ENCODE assay signal across 21 mouse cellular contexts in genomic region chr6:118410428-118410827, GRCm38 (mm10).
"Had no signal": no experiment of that assay in that cellular context is flagged by ENCODE, and none has a peak within 500 bp of the region (broad histone marks: within the 10 kb centered on the region; RNA-seq: fewer than 3 reads in every experiment).

No protein-coding gene starts in this region.

- H3K9ac ChIP-seq: lung, embryonic 14.5 days; midbrain, embryonic 12.5 days; neural tube, embryonic 13.5 days; neural tube, embryonic 15.5 days; stomach, embryonic 15.5 days had no signal

- H3K27me3 ChIP-seq: midbrain, embryonic 12.5 days; neural tube, embryonic 13.5 days; neural tube, embryonic 15.5 days; stomach, embryonic 15.5 days had no signal

- H3K4me3 ChIP-seq: midbrain, embryonic 10.5 days; midbrain, embryonic 12.5 days; myocyte; neural tube, embryonic 13.5 days; neural tube, embryonic 15.5 days; stomach, embryonic 15.5 days had no signal

- DNase-seq: lung, adult 18-20 months; lung, embryonic 14.5 days; lung, postnatal 10 days; lung, postnatal 4 days; midbrain, embryonic 14.5 days; retina, postnatal 1 day; right cerebral cortex, adult 18-20 months; right cerebral cortex, postnatal 25 days; right cerebral cortex, postnatal 4 days; spleen, adult 18-20 months; thymus, adult 2 months; thymus, postnatal 25 days; thymus, postnatal 4 days had no signal

- ATAC-seq: midbrain, embryonic 16.5 days had no signal

- H3K4me1 ChIP-seq: midbrain, embryonic 10.5 days; midbrain, embryonic 12.5 days; neural tube, embryonic 13.5 days; neural tube, embryonic 15.5 days; stomach, embryonic 15.5 days had no signal

- H3K27ac ChIP-seq: midbrain, embryonic 10.5 days; midbrain, embryonic 12.5 days; neural tube, embryonic 13.5 days; neural tube, embryonic 15.5 days; stomach, embryonic 15.5 days; stomach, postnatal 0 days had no signal

- H3K9me3 ChIP-seq: midbrain, embryonic 10.5 days; midbrain, embryonic 12.5 days; neural tube, embryonic 13.5 days; neural tube, embryonic 15.5 days; stomach, embryonic 15.5 days had no signal

- H3K4me2 ChIP-seq: lung, embryonic 14.5 days; midbrain, embryonic 12.5 days; neural tube, embryonic 13.5 days; neural tube, embryonic 15.5 days; stomach, embryonic 15.5 days had no signal
